Mouse (Mus musculus): Measurements from ENCODE around the gene Dscam.

The Dscam gene

GRCm38 (mm10) chr16:97105266-97105665 lies 65.3 kb downstream of the Dscam start:
- DNase-seq (ENCODE audit: low spot score): no peak

GRCm38 (mm10) chr16:97103046-97103445 lies 67.5 kb downstream of the Dscam start:
- DNase-seq (ENCODE audit: low spot score): no peak

- no peak for DNase-seq (ENCODE audit: low spot score)
These were observed 70.5 kb downstream of the Dscam start for GRCm38 (mm10) chr16:97100091-97100490.

GRCm38 (mm10) chr16:97098508-97098907 lies 72.0 kb downstream of the Dscam start:
- DNase-seq (ENCODE audit: low spot score): no peak

- DNase-seq (ENCODE audit: low spot score): no peak
These were observed 73.8 kb downstream of the Dscam start for GRCm38 (mm10) chr16:97096709-97097108.

GRCm38 (mm10) chr16:97095496-97095895 lies 75.1 kb downstream of the Dscam start:
- DNase-seq (ENCODE audit: low spot score): no peak

- no peak for DNase-seq (ENCODE audit: low spot score)
These were observed 81.2 kb downstream of the Dscam start for GRCm38 (mm10) chr16:97089339-97089738.

GRCm38 (mm10) chr16:97083694-97084093 lies 86.9 kb downstream of the Dscam start:
- no peak for DNase-seq (ENCODE audit: low spot score)

GRCm38 (mm10) chr16:97075920-97076572 lies 94.5 kb downstream of the Dscam start:
- DNase-seq (ENCODE audit: low spot score): no peak

- no peak for DNase-seq (ENCODE audit: low spot score)
These were observed 95.2 kb downstream of the Dscam start for GRCm38 (mm10) chr16:97075137-97075902.

GRCm38 (mm10) chr16:97073847-97074246 lies 96.7 kb downstream of the Dscam start:
- DNase-seq (ENCODE audit: low spot score): no peak

- DNase-seq (ENCODE audit: low spot score): no peak
These were observed 97.9 kb downstream of the Dscam start for GRCm38 (mm10) chr16:97072624-97073023.

- no peak for DNase-seq (ENCODE audit: low spot score)
These were observed 103.7 kb downstream of the Dscam start for GRCm38 (mm10) chr16:97066856-97067255.

GRCm38 (mm10) chr16:97062207-97062606 lies 108.3 kb downstream of the Dscam start:
- no peak for DNase-seq (ENCODE audit: low spot score)

GRCm38 (mm10) chr16:97061390-97061789 lies 109.2 kb downstream of the Dscam start:
- DNase-seq (ENCODE audit: low spot score): no peak

GRCm38 (mm10) chr16:97060736-97061135 lies 109.8 kb downstream of the Dscam start:
- DNase-seq (ENCODE audit: low spot score): no peak

GRCm38 (mm10) chr16:97060276-97060675 lies 110.3 kb downstream of the Dscam start:
- no peak for DNase-seq (ENCODE audit: low spot score)

- no peak for DNase-seq (ENCODE audit: low spot score)
These were observed 135.3 kb downstream of the Dscam start for GRCm38 (mm10) chr16:97035271-97035670.

GRCm38 (mm10) chr16:97033540-97034058 lies 137.0 kb downstream of the Dscam start:
- no peak for DNase-seq (ENCODE audit: low spot score)

- DNase-seq (ENCODE audit: low spot score): no peak
These were observed 142.9 kb downstream of the Dscam start for GRCm38 (mm10) chr16:97027701-97028100.

- DNase-seq (ENCODE audit: low spot score): no peak
These were observed 143.7 kb downstream of the Dscam start for GRCm38 (mm10) chr16:97026803-97027202.

- no peak for DNase-seq (ENCODE audit: low spot score)
These were observed 146.1 kb downstream of the Dscam start for GRCm38 (mm10) chr16:97024406-97024805.

GRCm38 (mm10) chr16:97021496-97021895 lies 149.1 kb downstream of the Dscam start:
- DNase-seq (ENCODE audit: low spot score): no peak

Measured in yolk sac, embryonic 10.5 days (tissue).